Mouse (Mus musculus): ENCODE data around the gene Rfx5.

DNA sequence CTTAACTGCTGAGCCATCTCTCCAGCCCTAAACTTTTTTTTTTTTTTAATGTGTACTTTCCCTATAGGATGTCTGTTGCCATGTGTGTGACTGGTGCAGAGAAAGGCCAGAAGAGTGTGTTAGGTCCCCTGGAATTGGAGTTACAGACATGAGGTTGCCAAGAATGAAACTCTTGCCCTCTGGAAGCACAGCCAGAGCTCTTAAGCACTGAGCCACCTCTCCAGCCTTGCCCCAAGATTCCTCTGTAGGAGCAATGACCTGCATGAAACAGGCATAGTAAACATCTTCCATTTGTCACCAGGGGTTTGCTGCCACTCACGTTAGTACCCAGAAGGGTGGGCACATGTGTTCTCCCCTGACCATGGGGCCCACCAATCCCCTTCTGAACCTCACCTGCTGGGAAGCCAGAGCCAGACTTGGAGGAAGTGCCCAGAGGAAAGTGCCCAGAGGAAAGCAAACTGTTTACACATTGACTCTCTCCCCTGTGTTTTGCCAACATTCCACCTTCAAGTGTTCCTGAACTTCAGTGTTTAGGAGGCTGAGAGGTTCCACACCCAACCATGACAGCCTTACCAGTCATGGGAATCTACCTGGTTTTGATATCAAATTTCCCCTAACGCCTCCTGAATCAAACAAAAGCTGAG, 42.7 kb upstream of the Rfx5 start:
- no peak for TF ChIP-seq CTCF (IDR thresholded peaks at IDR 0.05; ENCODE audit: borderline replicate concordance, insufficient read depth, low read depth, low read length)
- TF ChIP-seq POLR2A (IDR thresholded peaks at IDR 0.05; ENCODE audit: borderline replicate concordance, insufficient read depth, low read length), result no peak

All from cerebellum, adult 2 months (tissue).